Comparison of ENCODE assay signal across 14 mouse cellular contexts in genomic region chr14:24807061-24807460, GRCm38 (mm10).
A peak's percentile ranks its signal among the peaks of the same experiment; 100 is the strongest.
DNase-seq lines count a peak whose midpoint lies in the region; ATAC-seq lines count a peak whose summit lies in the region.
"Had no signal": no experiment of that assay in that cellular context is flagged by ENCODE, and none has a peak within 500 bp of the region (broad histone marks: within the 10 kb centered on the region; RNA-seq: fewer than 3 reads in every experiment).

No protein-coding gene starts in this region.

- no peaks in the 10 kb centered on the region for H3K27me3 ChIP-seq in forebrain, embryonic 10.5 days (ENCODE audit: poor library complexity, severe bottlenecking)
- H3K27me3 ChIP-seq in forebrain, embryonic 11.5 days (ENCODE audit: control insufficient read depth, insufficient read depth, low read length): no peaks in the 10 kb centered on the region
- no peaks in the 10 kb centered on the region for H3K27me3 ChIP-seq in limb, embryonic 11.5 days (ENCODE audit: control insufficient read depth, insufficient read depth, low read length)
- H3K27me3 ChIP-seq: forebrain, embryonic 12.5 days; midbrain, embryonic 12.5 days; neural tube, embryonic 12.5 days had no signal

- whole genome bisulfite sequencing in forebrain, embryonic 10.5 days: 41% methylated on average over 7 of the region's 7 CpGs
- 35% methylated on average over 7 of the region's 7 CpGs for WGBS in forebrain, embryonic 11.5 days
- 14% methylated on average over 7 of the region's 7 CpGs for WGBS in limb, embryonic 11.5 days

- no peak for DNase-seq in forebrain, embryonic 10.5 days (ENCODE audit: extremely low spot score, low spot score)
- DNase-seq in forebrain, embryonic 11.5 days (ENCODE audit: low spot score): no peak
- DNase-seq in kidney, postnatal 4 days: peak; percentile 16 to 33
- DNase-seq in kidney, postnatal 14 days: no peak
- peak; percentile 37 for DNase-seq in adipocyte (ENCODE audit: low spot score)
- peak; percentile 60 for DNase-seq in limb, embryonic 11.5 days (ENCODE audit: low spot score)
- DNase-seq in thymus, adult 18-20 months: no peak
- DNase-seq in layer of hippocampus, postnatal 14 days (ENCODE audit: low spot score in 2 of 2): no peak
- DNase-seq: cerebellum, adult 11 months had no signal

- H3K36me3 ChIP-seq in forebrain, embryonic 10.5 days (replicated peaks): no peaks in the 10 kb centered on the region
- H3K36me3 ChIP-seq in forebrain, embryonic 11.5 days (ENCODE audit: control insufficient read depth, insufficient read depth, low read length): no peaks in the 10 kb centered on the region
- no peaks in the 10 kb centered on the region for H3K36me3 ChIP-seq in limb, embryonic 11.5 days (ENCODE audit: control insufficient read depth, insufficient read depth, low read length)
- H3K36me3 ChIP-seq: forebrain, embryonic 12.5 days; midbrain, embryonic 12.5 days; neural tube, embryonic 12.5 days had no signal

- H3K4me2 ChIP-seq in forebrain, embryonic 11.5 days (ENCODE audit: low read depth, low read length, severe bottlenecking): no peak overlapping the region
- no peak overlapping the region for H3K4me2 ChIP-seq in limb, embryonic 11.5 days (ENCODE audit: low read depth, severe bottlenecking)
- H3K4me2 ChIP-seq: forebrain, embryonic 12.5 days; midbrain, embryonic 12.5 days; neural tube, embryonic 12.5 days had no signal

- ATAC-seq in forebrain, embryonic 11.5 days (replicated peaks; ENCODE audit: low FRiP score): no peak
- ATAC-seq in limb, embryonic 11.5 days (ENCODE audit: insufficient number of reproducible peaks, low FRiP score, low TSS enrichment, low read depth): 0 out of 2 replicates have a peak, but pooled peaks have one; percentile 47
- ATAC-seq: inflammation-experienced regulatory T-cells, adult 6 months had no signal

- H3K27ac ChIP-seq in forebrain, embryonic 10.5 days: peak overlapping the region; percentile 64
- no peak overlapping the region for H3K27ac ChIP-seq in forebrain, embryonic 11.5 days (ENCODE audit: low read depth, low read length)
- H3K27ac ChIP-seq in limb, embryonic 11.5 days (replicated peaks; ENCODE audit: low read depth, low read length): 0 out of 2 replicates have a peak overlapping the region, but pooled peaks have one; percentile 52
- H3K27ac ChIP-seq: forebrain, embryonic 12.5 days; liver, embryonic 14.5 days; midbrain, embryonic 12.5 days; neural tube, embryonic 12.5 days had no signal

- no peak overlapping the region for H3K4me3 ChIP-seq in forebrain, embryonic 10.5 days
- no peak overlapping the region for H3K4me3 ChIP-seq in forebrain, embryonic 11.5 days (ENCODE audit: low read depth, low read length)
- H3K4me3 ChIP-seq in limb, embryonic 11.5 days (ENCODE audit: low read depth, low read length): no peak overlapping the region
- H3K4me3 ChIP-seq: forebrain, embryonic 12.5 days; midbrain, embryonic 12.5 days; neural tube, embryonic 12.5 days had no signal

- no peak overlapping the region for H3K9ac ChIP-seq in forebrain, embryonic 11.5 days (ENCODE audit: low read length)
- no peak overlapping the region for H3K9ac ChIP-seq in limb, embryonic 11.5 days (ENCODE audit: low read length)
- H3K9ac ChIP-seq: forebrain, embryonic 12.5 days; liver, embryonic 14.5 days; midbrain, embryonic 12.5 days; neural tube, embryonic 12.5 days had no signal

- no peaks in the 10 kb centered on the region for H3K9me3 ChIP-seq in forebrain, embryonic 10.5 days
- no peaks in the 10 kb centered on the region for H3K9me3 ChIP-seq in forebrain, embryonic 11.5 days (ENCODE audit: control insufficient read depth, low read length)
- no peaks in the 10 kb centered on the region for H3K9me3 ChIP-seq in limb, embryonic 11.5 days (ENCODE audit: control insufficient read depth, low read length)
- H3K9me3 ChIP-seq: forebrain, embryonic 12.5 days; midbrain, embryonic 12.5 days; neural tube, embryonic 12.5 days had no signal

- peaks cover 13% of the 10 kb centered on the region for H3K4me1 ChIP-seq in forebrain, embryonic 10.5 days
- H3K4me1 ChIP-seq in forebrain, embryonic 11.5 days (replicated peaks; ENCODE audit: control insufficient read depth, insufficient read depth, low read length): no peaks in the 10 kb centered on the region; the same call in 1 of the 2 replicates
- H3K4me1 ChIP-seq in limb, embryonic 11.5 days (ENCODE audit: control insufficient read depth, insufficient read depth, low read length): peaks cover 6% of the 10 kb centered on the region
- H3K4me1 ChIP-seq: forebrain, embryonic 12.5 days had no signal

Comparison
In these comparisons a context has a peak if more than half of its experiments do, and no peak if none do; other contexts are left out.
1. DNase-seq: peak in kidney, postnatal 4 days (2 of 2), adipocyte (single experiment) and limb, embryonic 11.5 days (single experiment); none in forebrain, embryonic 10.5 days (single experiment), forebrain, embryonic 11.5 days (single experiment), kidney, postnatal 14 days (single experiment), thymus, adult 18-20 months (0 of 2) and layer of hippocampus, postnatal 14 days (0 of 2).